Mouse (Mus musculus): ENCODE results near the gene Sec1. TPM values are rescaled to one million over a fixed set of nuclear protein-coding genes. Genes with fewer than 3 reads are reported as not detected.
A peak's percentile ranks its signal among the peaks of the same experiment; 100 is the strongest.

Gene Sec1
- total and polyA plus RNA-seq, 2 experiments from 2014 or later, result 0.37 to 1.0 TPM

- ATAC-seq (ENCODE audit: low FRiP score), result no peak
- DNase-seq (ENCODE audit: low spot score), result no peak
- Histone ChIP-seq H3K9ac (replicated peaks; ENCODE audit: low read length, poor library complexity, severe bottlenecking) (no peak overlapping the region), H3K27me3 (ENCODE audit: insufficient read depth, low read length) (no peaks in the 10 kb centered on the region), H3K4me2 (ENCODE audit: low read depth, low read length, poor library complexity, severe bottlenecking) (no peak overlapping the region), H3K9me3 (ENCODE audit: low read length) (no peaks in the 10 kb centered on the region), H3K27ac (ENCODE audit: low read depth, low read length) (no peak overlapping the region), H3K4me3 (ENCODE audit: low read depth, low read length) (no peak overlapping the region), H3K4me1 (ENCODE audit: insufficient read depth, low read length) (peaks cover 17% of the 10 kb centered on the region), H3K36me3 (ENCODE audit: insufficient read depth, low read length) (peaks cover 32% of the 10 kb centered on the region)
- 92% methylated on average over 16 of the region's 16 CpGs for WGBS
- TF ChIP-seq CTCF (IDR thresholded peaks at IDR 0.05), result no peak
These were observed 19.2 kb upstream of the Sec1 start for GRCm38 (mm10) chr7:45713396-45713795.

- peaks cover 32% of the 10 kb centered on the region for H3K36me3 ChIP-seq (ENCODE audit: insufficient read depth, low read length)
- TF ChIP-seq CTCF (IDR thresholded peaks at IDR 0.05), result no peak
- H3K4me3 ChIP-seq (ENCODE audit: low read depth, low read length), result no peak overlapping the region
- no peaks in the 10 kb centered on the region for H3K27me3 ChIP-seq (ENCODE audit: insufficient read depth, low read length)
- ATAC-seq (ENCODE audit: low FRiP score) (no peak), DNase-seq (ENCODE audit: low spot score) (no peak)
- H3K4me2 ChIP-seq (ENCODE audit: low read depth, low read length, poor library complexity, severe bottlenecking), result no peak overlapping the region
- no peak overlapping the region for H3K27ac ChIP-seq (ENCODE audit: low read depth, low read length)
- no peak overlapping the region for H3K9ac ChIP-seq (replicated peaks; ENCODE audit: low read length, poor library complexity, severe bottlenecking)
- WGBS, result 87% methylated on average over 21 of the region's 21 CpGs
- H3K9me3 ChIP-seq (ENCODE audit: low read length), result no peaks in the 10 kb centered on the region
- peaks cover 25% of the 10 kb centered on the region for H3K4me1 ChIP-seq (ENCODE audit: insufficient read depth, low read length)
These were observed 18.0 kb upstream of the Sec1 start for GRCm38 (mm10) chr7:45712022-45712757.

DNA sequence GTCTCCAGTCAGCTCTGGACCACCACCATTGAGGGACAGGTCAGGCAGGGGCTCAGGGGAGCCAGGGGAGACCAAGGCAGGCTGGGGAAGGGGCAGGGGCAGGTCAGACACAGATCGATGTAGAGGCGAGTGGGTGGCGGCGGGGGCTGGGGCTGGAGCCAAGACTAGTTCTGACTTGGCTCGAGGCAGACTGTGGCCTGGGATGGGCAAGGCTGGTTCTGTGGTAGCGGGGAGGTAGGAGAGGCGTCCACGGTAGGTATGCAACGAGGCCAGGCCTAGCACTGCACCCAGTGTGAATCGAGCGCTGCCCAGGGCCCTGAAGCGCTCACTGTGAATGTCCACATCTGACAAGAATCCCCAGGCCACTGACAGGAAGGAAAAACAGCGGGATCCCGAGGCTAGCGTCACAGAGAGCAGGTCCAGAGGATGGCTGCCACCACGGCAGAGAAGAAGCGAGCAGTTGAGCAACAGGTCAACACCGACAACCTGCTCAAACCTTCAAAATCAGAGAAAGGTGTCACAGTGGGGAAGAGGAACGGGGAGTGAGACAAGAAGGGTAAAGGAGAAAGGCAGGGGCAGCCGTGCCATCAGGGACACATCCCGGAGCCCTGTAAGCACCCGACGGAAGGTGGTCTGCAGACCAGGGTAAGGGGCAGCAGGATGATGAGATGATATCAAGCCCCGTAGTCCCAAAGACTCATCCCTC is 17.3 kb upstream of the Sec1 start:
- no peak for TF ChIP-seq CTCF (IDR thresholded peaks at IDR 0.05)
- no peak for DNase-seq (ENCODE audit: low spot score)
- H3K4me2 ChIP-seq (ENCODE audit: low read depth, low read length, poor library complexity, severe bottlenecking), result no peak overlapping the region
- no peak overlapping the region for H3K27ac ChIP-seq (ENCODE audit: low read depth, low read length)
- no peak overlapping the region for H3K4me3 ChIP-seq (ENCODE audit: low read depth, low read length)
- no peak for ATAC-seq (ENCODE audit: low FRiP score)
- 90% methylated on average over 24 of the region's 24 CpGs for WGBS
- no peaks in the 10 kb centered on the region for H3K27me3 ChIP-seq (ENCODE audit: insufficient read depth, low read length)
- peaks cover 25% of the 10 kb centered on the region for H3K4me1 ChIP-seq (ENCODE audit: insufficient read depth, low read length)
- peaks cover 32% of the 10 kb centered on the region for H3K36me3 ChIP-seq (ENCODE audit: insufficient read depth, low read length)
- H3K9ac ChIP-seq (replicated peaks; ENCODE audit: low read length, poor library complexity, severe bottlenecking), result no peak overlapping the region
- H3K9me3 ChIP-seq (ENCODE audit: low read length), result no peaks in the 10 kb centered on the region

- Histone ChIP-seq H3K4me1 (ENCODE audit: insufficient read depth, low read length) (peaks cover 29% of the 10 kb centered on the region), H3K27me3 (ENCODE audit: insufficient read depth, low read length) (no peaks in the 10 kb centered on the region), H3K36me3 (ENCODE audit: insufficient read depth, low read length) (peaks cover 32% of the 10 kb centered on the region), H3K27ac (ENCODE audit: low read depth, low read length) (peak overlapping the region; percentile 69), H3K9me3 (ENCODE audit: low read length) (no peaks in the 10 kb centered on the region), H3K4me3 (ENCODE audit: low read depth, low read length) (no peak overlapping the region), H3K9ac (replicated peaks; ENCODE audit: low read length, poor library complexity, severe bottlenecking) (no peak overlapping the region), H3K4me2 (ENCODE audit: low read depth, low read length, poor library complexity, severe bottlenecking) (no peak overlapping the region)
- ATAC-seq (ENCODE audit: low FRiP score), result no peak
- DNase-seq (ENCODE audit: low spot score), result no peak
- no peak for TF ChIP-seq CTCF (IDR thresholded peaks at IDR 0.05)
- 90% methylated on average over 20 of the region's 20 CpGs for WGBS
These were observed 16.4 kb upstream of the Sec1 start for GRCm38 (mm10) chr7:45710477-45711191.

DNA sequence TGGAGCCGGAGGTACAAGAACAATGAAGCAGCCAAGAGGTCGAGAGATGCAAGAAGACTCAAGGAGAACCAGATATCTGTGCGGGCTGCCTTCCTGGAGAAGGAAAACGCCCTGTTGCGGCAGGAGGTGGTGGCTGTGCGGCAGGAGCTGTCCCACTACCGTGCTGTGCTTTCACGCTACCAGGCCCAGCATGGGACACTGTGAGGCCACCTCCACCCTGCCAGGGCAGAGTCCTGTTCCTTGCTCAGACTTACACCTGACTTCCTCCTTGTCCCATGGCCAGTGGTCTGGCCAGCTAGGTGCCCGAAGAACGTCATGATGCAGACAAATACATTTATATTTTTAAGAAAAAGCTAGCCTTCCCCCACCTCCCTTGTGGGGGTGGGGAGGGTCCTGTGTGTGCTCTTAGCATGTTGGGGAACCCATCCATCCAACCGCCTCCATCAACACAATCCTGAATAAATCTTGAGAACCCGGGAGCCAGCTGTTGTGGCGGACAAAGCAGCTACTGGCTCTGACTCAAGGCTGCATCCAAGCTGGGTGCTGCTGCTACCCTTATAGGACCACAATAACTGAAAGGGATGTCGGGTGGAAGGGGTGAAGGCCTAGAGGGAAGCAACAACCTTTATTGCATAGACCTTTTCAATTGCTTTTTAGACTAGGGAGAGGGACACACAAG is 15.6 kb upstream of the Sec1 start:
- Histone ChIP-seq H3K27ac (ENCODE audit: low read depth, low read length) (peak overlapping the region; percentile 69), H3K4me3 (ENCODE audit: low read depth, low read length) (no peak overlapping the region), H3K4me2 (ENCODE audit: low read depth, low read length, poor library complexity, severe bottlenecking) (peak overlapping the region; percentile 15), H3K9me3 (ENCODE audit: low read length) (no peaks in the 10 kb centered on the region), H3K36me3 (ENCODE audit: insufficient read depth, low read length) (peaks cover 32% of the 10 kb centered on the region), H3K9ac (replicated peaks; ENCODE audit: low read length, poor library complexity, severe bottlenecking) (no peak overlapping the region), H3K27me3 (ENCODE audit: insufficient read depth, low read length) (no peaks in the 10 kb centered on the region), H3K4me1 (ENCODE audit: insufficient read depth, low read length) (peaks cover 32% of the 10 kb centered on the region)
- WGBS, result 61% methylated on average over 14 of the region's 14 CpGs
- DNase-seq (ENCODE audit: low spot score) (no peak), ATAC-seq (ENCODE audit: low FRiP score) (no peak)
- TF ChIP-seq CTCF (IDR thresholded peaks at IDR 0.05), result no peak
